Mouse (Mus musculus): ENCODE data around the gene Phf7.

Gene Phf7

GRCm38 (mm10) chr14:31197547-31198516 is 53.3 kb downstream of the Phf7 start:
- DNase-seq: peak in 1 of 2 experiments; percentile 57

GRCm38 (mm10) chr14:31195968-31196367 is 55.1 kb downstream of the Phf7 start:
- peak; percentile 62 to 77 for DNase-seq

GRCm38 (mm10) chr14:31195521-31195920 is 55.6 kb downstream of the Phf7 start:
- DNase-seq: no peak

- peak; percentile 73 to 86 for DNase-seq
Measured at GRCm38 (mm10) chr14:31194891-31195513, 56.1 kb downstream of the Phf7 start.

- no peak for DNase-seq
Measured at GRCm38 (mm10) chr14:31194441-31194840, 56.7 kb downstream of the Phf7 start.

GRCm38 (mm10) chr14:31193791-31194190 is 57.3 kb downstream of the Phf7 start:
- no peak for DNase-seq

GRCm38 (mm10) chr14:31191936-31192335 is 59.2 kb downstream of the Phf7 start:
- no peak for DNase-seq

- DNase-seq: no peak
Measured at GRCm38 (mm10) chr14:31189348-31189747, 61.8 kb downstream of the Phf7 start.

GRCm38 (mm10) chr14:31188771-31189181 is 62.3 kb downstream of the Phf7 start:
- DNase-seq: no peak

Data from kidney, postnatal 25 days (tissue).